Mouse (Mus musculus) heart, adult 2 months (tissue): Measurements from ENCODE around the gene Fli1. TPM values are rescaled to one million over a fixed set of nuclear protein-coding genes. Genes with fewer than 3 reads are reported as not detected.
A peak's percentile ranks its signal among the peaks of the same experiment; 100 is the strongest.

ENCODE experiments used
- DNase-seq, 2 experiments: peaks; one replicate each; pipeline ENCODE4 v3.0.0; 2021
- H3K27ac ChIP-seq: fragments of 200-600 bp; 2 replicates; pipeline ENCODE4 v1.8.1; 2022
- H3K27me3 ChIP-seq: fragments of 200-500 bp; 2 replicates; pipeline ENCODE4 v1.6.1; 2012; ENCODE audit warnings: mild to moderate bottlenecking, low read length, inconsistent platforms, mixed read lengths; ENCODE audit not compliant: control insufficient read depth, insufficient read depth
- H3K36me3 ChIP-seq: fragments of 200-500 bp; 2 replicates; pipeline ENCODE4 v1.6.1; 2012; ENCODE audit warnings: low read length, inconsistent platforms; ENCODE audit not compliant: control insufficient read depth, insufficient read depth
- H3K4me1 ChIP-seq: fragments of 200-500 bp; 2 replicates; pipeline ENCODE4 v1.6.1; 2011; ENCODE audit warnings: low read length; ENCODE audit not compliant: control insufficient read depth, insufficient read depth
- H3K4me3 ChIP-seq: fragments of 200-600 bp; 2 replicates; pipeline ENCODE4 v1.8.1; 2022
- H3K79me2 ChIP-seq: fragments of 200-500 bp; replicated peaks from 2 replicates; pipeline ENCODE4 v1.6.1; 2012; ENCODE audit warnings: mild to moderate bottlenecking, inconsistent platforms, low read length, moderate library complexity, mixed read lengths; ENCODE audit not compliant: control insufficient read depth, insufficient read depth
- H3K9ac ChIP-seq: fragments of 200-500 bp; 2 replicates; pipeline ENCODE4 v1.6.1; 2012; ENCODE audit warnings: low read depth, mild to moderate bottlenecking, control low read depth, inconsistent platforms, low read length, mixed read lengths
- CTCF ChIP-seq: fragments of 200-600 bp; IDR thresholded peaks from 2 replicates; pipeline ENCODE4 v1.8.1; 2022; ENCODE audit warnings: antibody characterized with exemption, mild to moderate bottlenecking, moderate library complexity
- EP300 ChIP-seq: fragments of 200-500 bp; IDR thresholded peaks from 2 replicates; pipeline ENCODE4 v1.6.1; 2011; ENCODE audit warnings: low read depth, low read length, control low read depth; ENCODE audit not compliant: insufficient read depth
- POLR2A ChIP-seq: fragments of 200-500 bp; IDR thresholded peaks from 2 replicates; pipeline ENCODE4 v1.6.1; 2011; ENCODE audit warnings: mild to moderate bottlenecking, low read depth, low read length, control low read depth; ENCODE audit not compliant: insufficient read depth
- WGBS: fragments of 180-500 bp; shearing (Covaris S2); methylation state at CpG from one replicate; pipeline ENCODE4 v1.1.7; 2018; 5-methylcytosine and 5-hydroxymethylcytosine counted together
- intact Hi-C: fragments of 180-260 bp; cut with DNase I; formaldehyde crosslinking; loops from one replicate; pipeline ENCODE4 v1.15.1; 2025
- long read RNA-seq: library from polyadenylated mRNA; stranded (forward); transcript quantifications from one replicate; pipeline ENCODE4 v2.0.0, GENCODE M21; 2021
- polyA plus RNA-seq: library from polyadenylated mRNA; depleted of rRNA; stranded (reverse); fragments of >200 nt; gene quantifications from 2 replicates; pipeline ENCODE4 v1.2.3, GENCODE M21; 2012; rRNA removed
- total RNA-seq, 2 experiments: library from RNA; stranded (reverse); gene quantifications; 2 replicates each; pipeline ENCODE4 v1.2.3; 2021

Fli1 gene
- total RNA-seq, result 10 to 100 TPM; 23.5 to 28.2 TPM
- 14.9 and 17.4 TPM in 2 replicates for polyA plus RNA-seq
- long read RNA-seq, transcript Fli1-201 (9 exons, 3,318 nt), result major isoform, 8 of 16 reads
- long read RNA-seq, partial matches to known transcripts, result 8 of 16 reads
- long read RNA-seq, other reads (novel, unspliced or antisense), result 0 of 16 reads

DNA sequence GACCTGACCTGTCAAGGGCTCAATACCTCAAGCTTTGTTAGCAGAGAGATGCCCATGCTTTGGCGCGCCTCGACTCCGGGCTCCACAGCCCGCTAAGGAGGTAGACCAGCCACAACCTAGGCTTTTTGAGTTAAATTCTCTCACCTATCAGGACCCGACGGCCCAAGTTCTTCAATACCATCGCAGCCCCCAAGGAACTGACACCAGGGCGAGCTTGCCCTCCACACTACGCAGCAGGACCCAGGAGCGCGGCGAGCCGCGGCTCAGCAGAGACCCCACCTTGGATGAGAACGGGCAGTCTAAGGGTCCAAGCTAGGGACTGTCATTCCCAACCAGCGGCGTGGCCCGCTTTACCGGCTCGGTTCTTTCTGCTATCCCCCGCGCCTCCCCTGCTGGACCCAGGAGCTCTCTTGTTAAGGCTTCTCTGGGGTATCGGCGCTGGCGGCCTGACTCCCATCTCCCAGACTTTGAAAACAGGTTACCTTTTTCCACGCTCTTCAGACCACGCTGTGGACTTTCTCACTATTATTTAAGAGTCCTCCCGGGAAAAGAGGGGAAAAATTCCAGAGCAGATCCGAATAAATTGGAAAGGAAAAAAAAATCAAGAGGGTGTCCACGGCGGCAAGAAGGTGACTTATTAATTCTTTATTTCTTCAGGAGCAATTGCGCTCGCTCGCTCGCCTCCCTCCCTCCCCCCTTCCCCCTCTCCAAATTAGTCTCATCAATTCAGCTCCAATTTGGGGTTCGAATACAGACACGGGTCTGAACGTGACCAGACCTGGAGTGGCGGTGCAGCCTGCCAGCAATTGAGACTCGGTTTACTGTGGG lies at the start of gene Fli1:
Fli1 (minus strand) TSS at position 650 of the 828 bp plus-strand sequence.
- no peak for TF ChIP-seq EP300
- no peak for TF ChIP-seq CTCF
- TF ChIP-seq POLR2A, result no peak
- WGBS, result 1% methylated on average over 41 of the region's 41 CpGs
- DNase-seq, result peak; percentile 62 to 68
- Histone ChIP-seq H3K36me3 (peaks cover 4% of the 10 kb centered on the region), H3K9ac (peak within 1 kb of the TSS; percentile 79), H3K4me3 (peak within 1 kb of the TSS; percentile 95), H3K27ac (peak within 1 kb of the TSS; percentile 98), H3K79me2 (no peaks in the 10 kb centered on the region; the same call in 1 of the 2 replicates), H3K4me1 (peaks cover 10% of the 10 kb centered on the region), H3K27me3 (no peaks in the 10 kb centered on the region)
- intact Hi-C loops, result no loop called here

GRCm38 (mm10) chr9:32591732-32592582 lies 49.3 kb upstream of the Fli1 start:
- Histone ChIP-seq H3K79me2 (no peaks in the 10 kb centered on the region), H3K27ac (peak overlapping the region; percentile 56), H3K4me1 (peaks cover 13% of the 10 kb centered on the region), H3K4me3 (peak overlapping the region; percentile 1; the same call in 1 of the 2 replicates), H3K9ac (peak overlapping the region; percentile 23; the same call in 1 of the 2 replicates), H3K27me3 (no peaks in the 10 kb centered on the region), H3K36me3 (no peaks in the 10 kb centered on the region)
- intact Hi-C loops, result loop anchor here (1.0 to 10.0 kb wide), 9 partner anchors 45 to 655 kb away; partner anchors contain the start of gene Ets1
- peak; percentile 70 to 81 for DNase-seq
- peak; percentile 40; the same call in 1 of the 2 replicates for TF ChIP-seq POLR2A
- peak; percentile 99 for TF ChIP-seq CTCF
- TF ChIP-seq EP300, result peak; percentile 96; the same call in 1 of the 2 replicates
- whole genome bisulfite sequencing, result 8% methylated on average over 14 of the region's 14 CpGs

- H3K36me3 ChIP-seq, result no peaks in the 10 kb centered on the region
- no peak for DNase-seq
- intact Hi-C loops, result loop anchor here (1.0 to 10.0 kb wide), 8 partner anchors 106 to 656 kb away; no protein-coding TSS in a partner anchor
- H3K9ac ChIP-seq, result no peak overlapping the region
- no peak overlapping the region for H3K4me3 ChIP-seq
- WGBS, result 75% methylated on average over 5 of the region's 5 CpGs
- no peak overlapping the region for H3K27ac ChIP-seq
- peaks cover 9% of the 10 kb centered on the region for H3K4me1 ChIP-seq
- H3K79me2 ChIP-seq, result no peaks in the 10 kb centered on the region
- no peaks in the 10 kb centered on the region for H3K27me3 ChIP-seq
- TF ChIP-seq EP300 (no peak), POLR2A (no peak), CTCF (no peak)
Measured at GRCm38 (mm10) chr9:32590571-32590970, 47.9 kb upstream of the Fli1 start.

- DNase-seq, result peak; percentile 83 to 86
- Histone ChIP-seq H3K4me1 (peaks cover 9% of the 10 kb centered on the region), H3K79me2 (no peaks in the 10 kb centered on the region), H3K36me3 (no peaks in the 10 kb centered on the region), H3K27me3 (no peaks in the 10 kb centered on the region), H3K9ac (no peak overlapping the region), H3K4me3 (no peak overlapping the region), H3K27ac (no peak overlapping the region)
- 6% methylated on average over 8 of the region's 8 CpGs for WGBS
- intact Hi-C loops, result loop anchor here (1.0 to 10.0 kb wide), 8 partner anchors 107 to 657 kb away; no protein-coding TSS in a partner anchor
- TF ChIP-seq CTCF, result peak; percentile 99; the same call in 1 of the 2 replicates
- TF ChIP-seq EP300, result peak; percentile 98
- TF ChIP-seq POLR2A, result no peak
Measured at GRCm38 (mm10) chr9:32589900-32590299, 47.2 kb upstream of the Fli1 start.

GRCm38 (mm10) chr9:32585357-32585756 lies 42.7 kb upstream of the Fli1 start:
- DNase-seq, result peak in 1 of 2 experiments; percentile 50
- intact Hi-C loops, result no loop called here
- TF ChIP-seq POLR2A (no peak), CTCF (peak; percentile 68)
- Histone ChIP-seq H3K79me2 (no peaks in the 10 kb centered on the region), H3K36me3 (no peaks in the 10 kb centered on the region), H3K27me3 (no peaks in the 10 kb centered on the region), H3K4me1 (no peaks in the 10 kb centered on the region), H3K4me3 (no peak overlapping the region), H3K9ac (no peak overlapping the region), H3K27ac (no peak overlapping the region)
- 53% methylated on average over 7 of the region's 7 CpGs for WGBS
